31 mouse cellular contexts compared by ENCODE assay signal in genomic region chr15:56844574-56844973, GRCm38 (mm10).
DNase-seq lines count a peak whose midpoint lies in the region; ATAC-seq and TF ChIP-seq lines count a peak whose summit lies in the region.
"Had no signal": no experiment of that assay in that cellular context is flagged by ENCODE, and none has a peak within 500 bp of the region (broad histone marks: within the 10 kb centered on the region; RNA-seq: fewer than 3 reads in every experiment).

No protein-coding gene starts in this region.

- H3K9ac ChIP-seq in kidney, postnatal 0 days (ENCODE audit: low read depth, low read length): no peak overlapping the region
- H3K9ac ChIP-seq: embryonic facial prominence, embryonic 13.5 days; hindbrain, embryonic 12.5 days; intestine, embryonic 15.5 days; limb, embryonic 15.5 days; liver, embryonic 13.5 days; neural tube, embryonic 13.5 days had no signal

- no peaks in the 10 kb centered on the region for H3K27me3 ChIP-seq in kidney, postnatal 0 days (ENCODE audit: insufficient read depth, low read length)
- H3K27me3 ChIP-seq: CH12.LX; embryonic facial prominence, embryonic 13.5 days; hindbrain, embryonic 12.5 days; intestine, embryonic 15.5 days; limb, embryonic 15.5 days; liver, embryonic 13.5 days; neural tube, embryonic 13.5 days had no signal

- peak; percentile 79 for DNase-seq in kidney, postnatal 0 days (ENCODE audit: low spot score)
- DNase-seq in kidney, adult 8-10 months: no peak
- DNase-seq in lung, postnatal 25 days (ENCODE audit: low spot score): peak; percentile 3
- no peak for DNase-seq in lung, adult 2 months
- DNase-seq in NIH3T3 (ENCODE audit: low read depth): peak; percentile 74
- peak; percentile 7 for DNase-seq in skeletal muscle tissue, adult 2 months (ENCODE audit: low read depth, low spot score)
- no peak for DNase-seq in layer of hippocampus, adult 9-11 months
- DNase-seq in right cerebral cortex, postnatal 36 days (ENCODE audit: low spot score in 2 of 2): no peak
- DNase-seq: adrenal gland, postnatal 14 days; B cell, adult 2 months; cerebellum, adult 11 months; cerebellum, adult 9-10 months; cerebellum, postnatal 36 days; heart, adult 11 months; heart, postnatal 36 days; kidney, adult 9 months; kidney, postnatal 14 days; liver, embryonic 13.5 days; thymus, adult 18-20 months; thymus, postnatal 25 days had no signal

- TF ChIP-seq POLR2A in lung, adult 2 months (IDR thresholded peaks at IDR 0.05; ENCODE audit: borderline replicate concordance, extremely low read depth, low read depth, low read length): no peak

- ATAC-seq in kidney, postnatal 0 days (replicated peaks; ENCODE audit: low FRiP score, low read depth): no peak
- ATAC-seq: forebrain, embryonic 14.5 days; hindbrain, postnatal 0 days; intestine, embryonic 15.5 days had no signal

- no peak overlapping the region for H3K27ac ChIP-seq in kidney, postnatal 0 days
- H3K27ac ChIP-seq: embryonic facial prominence, embryonic 13.5 days; heart, embryonic 10.5 days; hindbrain, embryonic 12.5 days; hindbrain, postnatal 0 days; intestine, embryonic 15.5 days; layer of hippocampus, adult 2 months; limb, embryonic 15.5 days; liver, embryonic 13.5 days; midbrain, embryonic 10.5 days; neural tube, embryonic 13.5 days had no signal

- H3K4me1 ChIP-seq in kidney, postnatal 0 days (replicated peaks; ENCODE audit: insufficient read depth, low read length): no peaks in the 10 kb centered on the region
- H3K4me1 ChIP-seq in lung, adult 2 months (ENCODE audit: control insufficient read depth, insufficient read depth, low read length): no peaks in the 10 kb centered on the region
- H3K4me1 ChIP-seq: embryonic facial prominence, embryonic 13.5 days; heart, embryonic 10.5 days; hindbrain, embryonic 12.5 days; intestine, embryonic 15.5 days; limb, embryonic 15.5 days; liver, embryonic 13.5 days; midbrain, embryonic 10.5 days; neural tube, embryonic 13.5 days had no signal

- no peak overlapping the region for H3K4me3 ChIP-seq in kidney, postnatal 0 days (replicated peaks; ENCODE audit: low read depth, low read length)
- no peak overlapping the region for H3K4me3 ChIP-seq in lung, adult 2 months (replicated peaks; ENCODE audit: extremely low read depth, low read depth, low read length)
- H3K4me3 ChIP-seq: embryonic facial prominence, embryonic 13.5 days; heart, embryonic 10.5 days; hindbrain, embryonic 12.5 days; intestine, embryonic 15.5 days; layer of hippocampus, adult 2 months; limb, embryonic 15.5 days; liver, embryonic 13.5 days; midbrain, embryonic 10.5 days; neural tube, embryonic 13.5 days had no signal

- no peak overlapping the region for H3K4me2 ChIP-seq in kidney, postnatal 0 days (ENCODE audit: low read length)
- H3K4me2 ChIP-seq: embryonic facial prominence, embryonic 13.5 days; hindbrain, embryonic 12.5 days; intestine, embryonic 15.5 days; limb, embryonic 15.5 days; liver, embryonic 13.5 days; neural tube, embryonic 13.5 days had no signal

- TF ChIP-seq CTCF in kidney, postnatal 0 days (IDR thresholded peaks at IDR 0.05; ENCODE audit: low read depth): no peak
- no peak for TF ChIP-seq CTCF in lung, adult 2 months (IDR thresholded peaks at IDR 0.05; ENCODE audit: insufficient read depth, low read length)

- H3K36me3 ChIP-seq in kidney, postnatal 0 days (ENCODE audit: insufficient read depth, low read length): no peaks in the 10 kb centered on the region
- H3K36me3 ChIP-seq: embryonic facial prominence, embryonic 13.5 days; heart, embryonic 10.5 days; hindbrain, embryonic 12.5 days; intestine, embryonic 15.5 days; limb, embryonic 15.5 days; liver, embryonic 13.5 days; midbrain, embryonic 10.5 days; neural tube, embryonic 13.5 days had no signal

- 20% methylated on average over 1 of the region's 1 CpGs for WGBS in kidney, postnatal 0 days
- WGBS in lung, adult 2 months: 22% methylated on average over 1 of the region's 1 CpGs

- H3K9me3 ChIP-seq in kidney, postnatal 0 days (replicated peaks; ENCODE audit: low read length): no peaks in the 10 kb centered on the region
- H3K9me3 ChIP-seq: embryonic facial prominence, embryonic 13.5 days; heart, embryonic 10.5 days; hindbrain, embryonic 12.5 days; intestine, embryonic 15.5 days; limb, embryonic 15.5 days; liver, embryonic 13.5 days; midbrain, embryonic 10.5 days; neural tube, embryonic 13.5 days had no signal

Comparison
In these comparisons a context has a peak if more than half of its experiments do, and no peak if none do; other contexts are left out.
1. DNase-seq: peak in kidney, postnatal 0 days (single experiment), lung, postnatal 25 days (single experiment), NIH3T3 (single experiment) and skeletal muscle tissue, adult 2 months (single experiment); none in kidney, adult 8-10 months (0 of 2), lung, adult 2 months (single experiment), layer of hippocampus, adult 9-11 months (single experiment) and right cerebral cortex, postnatal 36 days (0 of 2).